Mouse (Mus musculus): ENCODE measurements around the gene Clba1. TPM values are rescaled to one million over a fixed set of nuclear protein-coding genes. Genes with fewer than 3 reads are reported as not detected.

Clba1 gene
- polyA plus RNA-seq, 1 experiment: 77.8 TPM

DNA sequence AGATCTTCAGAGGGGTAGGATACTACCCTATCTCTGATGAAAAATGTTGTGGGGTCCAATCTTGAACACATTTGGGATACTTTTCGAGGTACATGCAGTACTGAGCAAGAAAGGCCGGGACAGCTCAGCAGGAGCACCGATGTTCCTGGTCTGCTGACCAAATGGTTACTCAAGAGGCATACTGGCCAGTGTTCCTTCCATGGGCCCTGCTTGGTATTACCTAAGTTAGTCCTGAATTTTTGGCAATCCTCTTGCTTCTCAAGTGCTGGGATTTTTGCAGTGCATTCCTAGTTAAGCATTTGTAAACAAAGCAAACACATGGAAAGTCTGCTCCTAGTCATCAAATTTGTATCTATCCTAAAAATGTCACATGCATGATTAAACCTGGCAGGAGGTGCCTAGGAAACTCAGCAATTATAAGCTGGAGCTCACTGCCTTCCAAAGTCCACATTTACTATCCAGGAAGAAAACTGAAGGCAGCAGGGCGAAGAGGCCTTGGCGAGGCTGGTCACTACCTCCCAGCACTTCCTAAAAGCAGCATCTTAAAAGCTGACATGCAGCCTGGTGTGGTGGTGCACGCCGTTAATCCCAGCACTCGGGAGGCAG, 10.4 kb downstream of the Clba1 start:
- Histone ChIP-seq H3K4me3 (ENCODE audit: control insufficient read depth, low read depth, low read length) (no peak overlapping the region), H3K36me3 (ENCODE audit: control insufficient read depth, insufficient read depth, low read length) (peaks cover 7% of the 10 kb centered on the region), H3K27ac (ENCODE audit: control insufficient read depth, insufficient read depth, low read depth, low read length) (no peak overlapping the region), H3K4me1 (ENCODE audit: control insufficient read depth, insufficient read depth, low read length) (peaks cover 4% of the 10 kb centered on the region), H3K27me3 (ENCODE audit: control insufficient read depth, insufficient read depth, low read length) (no peaks in the 10 kb centered on the region)
- TF ChIP-seq POLR2A (IDR thresholded peaks at IDR 0.05; ENCODE audit: control insufficient read depth, low read depth, low read length) (no peak), CTCF (IDR thresholded peaks at IDR 0.05; ENCODE audit: control insufficient read depth, insufficient read depth, insufficient replicate concordance, low read depth, low read length) (no peak)

DNA sequence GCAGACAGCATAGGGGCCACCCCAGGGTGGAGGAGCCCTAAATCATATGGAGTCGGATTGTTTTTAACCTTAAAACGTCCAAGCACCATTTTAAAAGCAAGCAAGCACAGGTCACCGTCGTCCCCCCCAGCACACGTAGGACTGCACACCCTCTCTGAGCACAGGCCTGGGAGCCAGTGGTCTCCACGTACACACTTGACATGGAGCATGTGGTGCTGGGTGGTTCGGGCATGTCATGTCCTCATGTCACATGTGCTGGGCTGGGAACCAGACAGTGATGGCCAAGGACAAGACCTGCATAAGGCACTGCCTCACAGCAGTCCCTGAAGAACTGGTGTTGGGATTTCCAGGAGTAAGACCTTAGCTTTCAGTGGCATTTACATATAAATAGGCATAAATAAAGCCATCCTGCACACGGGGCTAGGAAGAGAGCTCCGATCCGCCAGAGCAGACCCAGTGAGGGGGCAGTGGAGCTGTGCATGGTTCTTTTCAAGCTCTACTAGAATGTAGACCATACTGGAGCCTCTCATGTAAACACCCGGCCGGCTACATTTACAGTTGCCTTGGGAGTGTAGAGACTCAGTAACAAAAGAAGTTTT, 11.8 kb downstream of the Clba1 start:
- Histone ChIP-seq H3K36me3 (ENCODE audit: control insufficient read depth, insufficient read depth, low read length) (peaks cover 7% of the 10 kb centered on the region), H3K27ac (ENCODE audit: control insufficient read depth, insufficient read depth, low read depth, low read length) (no peak overlapping the region), H3K27me3 (ENCODE audit: control insufficient read depth, insufficient read depth, low read length) (no peaks in the 10 kb centered on the region), H3K4me3 (ENCODE audit: control insufficient read depth, low read depth, low read length) (no peak overlapping the region), H3K4me1 (ENCODE audit: control insufficient read depth, insufficient read depth, low read length) (peaks cover 4% of the 10 kb centered on the region)
- TF ChIP-seq CTCF (IDR thresholded peaks at IDR 0.05; ENCODE audit: control insufficient read depth, insufficient read depth, insufficient replicate concordance, low read depth, low read length): no peak
- no peak for TF ChIP-seq POLR2A (IDR thresholded peaks at IDR 0.05; ENCODE audit: control insufficient read depth, low read depth, low read length)

DNA sequence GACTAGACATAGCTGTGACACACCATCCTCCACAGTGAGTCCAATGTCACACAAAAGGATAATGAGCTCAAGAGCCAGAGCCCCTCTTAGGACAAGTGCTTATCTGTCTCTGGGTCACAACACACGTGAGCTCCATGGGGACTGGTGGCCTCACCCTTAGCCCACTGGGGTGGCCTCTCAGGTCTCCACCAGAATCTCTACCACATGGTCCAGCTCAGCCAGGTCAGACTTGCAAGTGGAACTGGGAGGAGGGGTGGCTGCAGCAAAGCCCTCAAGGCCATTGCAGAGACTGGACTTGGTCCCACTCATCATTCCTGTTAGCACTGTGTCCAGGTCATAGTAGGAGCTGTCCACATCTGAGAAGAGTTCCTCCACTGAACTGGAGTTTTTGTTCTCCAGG, 12.5 kb downstream of the Clba1 start:
- no peak overlapping the region for H3K27ac ChIP-seq (ENCODE audit: control insufficient read depth, insufficient read depth, low read depth, low read length)
- H3K27me3 ChIP-seq (ENCODE audit: control insufficient read depth, insufficient read depth, low read length): no peaks in the 10 kb centered on the region
- no peak overlapping the region for H3K4me3 ChIP-seq (ENCODE audit: control insufficient read depth, low read depth, low read length)
- peaks cover 7% of the 10 kb centered on the region for H3K36me3 ChIP-seq (ENCODE audit: control insufficient read depth, insufficient read depth, low read length)
- TF ChIP-seq CTCF (IDR thresholded peaks at IDR 0.05; ENCODE audit: control insufficient read depth, insufficient read depth, insufficient replicate concordance, low read depth, low read length) (no peak), POLR2A (IDR thresholded peaks at IDR 0.05; ENCODE audit: control insufficient read depth, low read depth, low read length) (no peak)
- peaks cover 4% of the 10 kb centered on the region for H3K4me1 ChIP-seq (ENCODE audit: control insufficient read depth, insufficient read depth, low read length)

DNA sequence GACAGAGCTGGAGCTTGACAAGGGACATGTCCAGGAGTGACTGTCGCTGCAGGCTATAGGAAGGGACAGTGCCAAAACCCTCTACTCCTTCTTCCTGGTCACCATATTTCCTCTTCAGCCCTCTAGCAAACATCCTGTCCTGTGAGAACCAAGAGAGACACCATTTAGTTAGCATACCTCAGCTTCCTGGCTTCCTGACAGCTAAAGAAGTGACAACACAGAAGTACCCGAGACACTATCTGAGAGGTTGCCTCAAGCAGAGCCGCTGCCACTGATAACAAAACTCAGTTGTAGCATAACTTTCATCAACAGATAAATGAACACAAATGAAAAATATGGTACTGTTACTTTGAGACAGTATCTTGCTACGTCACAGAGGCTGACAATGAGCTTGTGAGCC, 13.2 kb downstream of the Clba1 start:
- Histone ChIP-seq H3K27ac (ENCODE audit: control insufficient read depth, insufficient read depth, low read depth, low read length) (no peak overlapping the region), H3K4me1 (ENCODE audit: control insufficient read depth, insufficient read depth, low read length) (peaks cover 4% of the 10 kb centered on the region), H3K4me3 (ENCODE audit: control insufficient read depth, low read depth, low read length) (no peak overlapping the region), H3K36me3 (ENCODE audit: control insufficient read depth, insufficient read depth, low read length) (peaks cover 7% of the 10 kb centered on the region), H3K27me3 (ENCODE audit: control insufficient read depth, insufficient read depth, low read length) (no peaks in the 10 kb centered on the region)
- no peak for TF ChIP-seq CTCF (IDR thresholded peaks at IDR 0.05; ENCODE audit: control insufficient read depth, insufficient read depth, insufficient replicate concordance, low read depth, low read length)
- no peak for TF ChIP-seq POLR2A (IDR thresholded peaks at IDR 0.05; ENCODE audit: control insufficient read depth, low read depth, low read length)

DNA sequence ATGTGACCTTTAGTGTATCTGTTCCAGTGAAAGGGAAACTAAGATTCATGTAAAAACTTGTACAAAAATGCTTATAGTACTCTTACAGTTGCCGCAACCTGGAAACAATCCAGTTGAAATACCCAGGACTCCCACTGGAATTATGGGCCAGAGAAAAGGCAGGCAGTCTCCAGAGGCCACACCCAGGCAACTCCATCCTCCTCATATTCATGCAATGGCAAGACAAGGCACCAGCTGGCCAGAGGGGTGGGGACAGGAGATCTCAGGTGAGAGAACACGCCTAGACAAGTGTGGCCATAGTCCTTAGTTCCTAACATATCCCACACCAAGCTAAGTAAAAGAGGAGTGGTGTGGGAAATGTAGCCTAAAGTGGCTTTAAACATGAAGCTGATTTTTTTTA, 13.9 kb downstream of the Clba1 start:
- H3K27ac ChIP-seq (ENCODE audit: control insufficient read depth, insufficient read depth, low read depth, low read length): no peak overlapping the region
- H3K27me3 ChIP-seq (ENCODE audit: control insufficient read depth, insufficient read depth, low read length): no peaks in the 10 kb centered on the region
- TF ChIP-seq CTCF (IDR thresholded peaks at IDR 0.05; ENCODE audit: control insufficient read depth, insufficient read depth, insufficient replicate concordance, low read depth, low read length) (no peak), POLR2A (IDR thresholded peaks at IDR 0.05; ENCODE audit: control insufficient read depth, low read depth, low read length) (no peak)
- H3K4me3 ChIP-seq (ENCODE audit: control insufficient read depth, low read depth, low read length): no peak overlapping the region
- peaks cover 7% of the 10 kb centered on the region for H3K36me3 ChIP-seq (ENCODE audit: control insufficient read depth, insufficient read depth, low read length)
- H3K4me1 ChIP-seq (ENCODE audit: control insufficient read depth, insufficient read depth, low read length): peaks cover 4% of the 10 kb centered on the region

DNA sequence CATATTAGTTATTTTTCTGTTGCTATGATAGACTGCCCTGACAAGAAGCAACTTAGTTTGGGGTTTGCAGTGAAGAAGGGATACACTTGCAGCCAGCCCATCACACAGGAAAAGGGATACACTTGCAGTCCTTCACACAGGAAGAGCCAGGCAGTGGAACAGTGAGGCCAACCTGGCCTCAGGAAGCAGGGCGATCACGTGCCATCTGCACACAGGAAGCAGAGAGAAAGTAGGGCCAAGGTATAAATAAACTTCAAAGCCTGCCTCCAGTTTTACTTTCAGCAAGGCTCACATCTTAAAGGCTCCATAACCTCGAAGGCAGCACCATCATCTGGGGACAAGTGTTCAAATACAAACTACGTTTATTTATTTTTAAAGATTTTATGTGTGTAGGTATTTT, 14.5 kb downstream of the Clba1 start:
- H3K27ac ChIP-seq (ENCODE audit: control insufficient read depth, insufficient read depth, low read depth, low read length): no peak overlapping the region
- H3K36me3 ChIP-seq (ENCODE audit: control insufficient read depth, insufficient read depth, low read length): peaks cover 7% of the 10 kb centered on the region
- peaks cover 7% of the 10 kb centered on the region for H3K4me1 ChIP-seq (ENCODE audit: control insufficient read depth, insufficient read depth, low read length)
- no peak for TF ChIP-seq POLR2A (IDR thresholded peaks at IDR 0.05; ENCODE audit: control insufficient read depth, low read depth, low read length)
- TF ChIP-seq CTCF (IDR thresholded peaks at IDR 0.05; ENCODE audit: control insufficient read depth, insufficient read depth, insufficient replicate concordance, low read depth, low read length): no peak
- no peak overlapping the region for H3K4me3 ChIP-seq (ENCODE audit: control insufficient read depth, low read depth, low read length)
- no peaks in the 10 kb centered on the region for H3K27me3 ChIP-seq (ENCODE audit: control insufficient read depth, insufficient read depth, low read length)

DNA sequence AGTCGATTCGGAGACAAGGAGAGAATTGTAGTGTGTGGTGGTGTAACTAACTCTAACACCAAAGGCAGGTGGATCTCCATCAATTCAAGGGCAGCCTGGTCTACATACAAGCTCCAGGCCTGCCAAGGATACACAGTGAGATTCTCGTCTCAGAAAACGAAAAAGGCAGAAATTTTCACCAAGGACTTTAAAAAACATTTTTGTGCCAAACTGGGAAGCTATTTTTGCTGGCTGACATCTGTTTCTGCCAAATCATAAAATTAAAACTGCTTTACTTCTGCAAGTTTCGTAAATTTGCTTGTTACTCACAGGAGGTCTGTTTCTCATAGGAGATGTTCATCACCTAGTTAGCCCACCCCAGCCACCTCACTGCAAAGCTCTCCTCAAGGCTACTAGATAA, 17.2 kb downstream of the Clba1 start:
- Histone ChIP-seq H3K27ac (ENCODE audit: control insufficient read depth, insufficient read depth, low read depth, low read length) (no peak overlapping the region), H3K4me1 (ENCODE audit: control insufficient read depth, insufficient read depth, low read length) (peaks cover 7% of the 10 kb centered on the region), H3K4me3 (ENCODE audit: control insufficient read depth, low read depth, low read length) (no peak overlapping the region), H3K36me3 (ENCODE audit: control insufficient read depth, insufficient read depth, low read length) (peaks cover 7% of the 10 kb centered on the region), H3K27me3 (ENCODE audit: control insufficient read depth, insufficient read depth, low read length) (no peaks in the 10 kb centered on the region)
- TF ChIP-seq CTCF (IDR thresholded peaks at IDR 0.05; ENCODE audit: control insufficient read depth, insufficient read depth, insufficient replicate concordance, low read depth, low read length): no peak
- TF ChIP-seq POLR2A (IDR thresholded peaks at IDR 0.05; ENCODE audit: control insufficient read depth, low read depth, low read length): no peak

All from testis, adult 2 months (tissue).